Mouse (Mus musculus): Measurements from ENCODE around the gene Fbxo8.

DNA sequence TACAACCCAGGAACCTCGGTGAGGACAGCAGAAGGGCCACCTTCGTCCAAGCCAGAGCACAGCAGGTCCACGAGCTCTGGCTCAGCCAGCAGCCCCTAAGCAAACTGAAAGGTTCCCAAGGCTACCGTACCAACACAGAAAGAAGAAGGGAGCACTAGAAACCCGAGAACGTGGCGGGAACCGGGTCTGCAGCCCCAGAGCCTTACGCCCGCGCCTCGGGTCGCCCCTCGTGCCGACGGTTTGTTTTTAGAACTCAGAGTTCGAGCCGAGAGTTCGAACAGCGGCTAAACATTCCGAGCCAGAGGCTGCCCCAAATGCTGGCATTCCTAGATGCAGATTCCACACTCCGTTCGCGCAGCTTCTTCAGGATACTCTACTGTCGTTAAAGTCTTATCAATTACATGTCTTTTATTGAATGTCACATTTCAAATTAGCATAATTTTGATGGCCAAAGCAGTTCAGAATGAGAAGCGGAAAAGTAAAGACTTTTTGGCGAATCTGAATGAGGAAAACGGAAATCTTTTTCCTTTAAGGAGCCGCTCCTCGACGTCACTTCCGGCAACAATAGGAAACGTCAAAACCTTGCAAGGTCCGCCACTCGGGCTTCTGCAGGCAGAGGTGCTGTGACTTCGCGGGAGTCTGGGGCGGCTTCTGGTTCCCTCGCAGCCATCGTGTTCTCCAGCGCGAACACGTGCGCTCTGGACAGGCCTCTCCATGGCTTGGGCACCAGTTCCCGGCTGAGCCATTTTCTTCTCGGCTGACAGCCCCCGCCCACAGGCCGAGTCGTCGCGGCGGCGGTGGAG lies at the start of gene Fbxo8, which contains the start of gene Cep44:
- TF ChIP-seq CTCF (IDR thresholded peaks at IDR 0.05; ENCODE audit: low read depth) (no peak), EP300 (IDR thresholded peaks at IDR 0.05; ENCODE audit: low read depth) (no peak)

Data from heart, postnatal 0 days (tissue).